Mouse (Mus musculus) mature B cell (primary cell): ENCODE results near the gene Foxo3.

Experiments used
- in situ Hi-C: fragments of 300-500 bp; cut with MboI; formaldehyde crosslinking; loops from 2 replicates; pipeline ENCODE4 v1.14.3; 2019

The Foxo3 gene

GRCm38 (mm10) chr10:42251203-42251602, 25.4 kb downstream of the Foxo3 start:
- in situ Hi-C loops = no loop called here

DNA sequence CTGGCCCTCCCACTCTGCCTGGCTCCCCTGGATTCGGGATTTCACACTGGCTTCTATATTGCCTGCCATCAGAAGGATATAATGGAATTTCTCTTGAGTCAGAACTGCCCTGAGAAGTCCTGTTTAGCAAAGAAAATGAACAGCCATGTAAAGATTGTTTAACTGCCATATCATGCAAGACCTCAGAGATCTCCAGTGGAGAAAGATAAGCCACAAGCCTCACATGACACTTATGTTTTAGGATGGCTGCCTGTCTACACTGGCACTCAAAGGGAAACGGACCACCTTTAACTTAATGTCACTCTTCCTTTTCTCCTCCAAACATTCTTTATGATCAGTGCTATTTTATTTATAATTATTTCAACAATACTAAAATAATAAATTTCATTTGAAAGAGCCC, 26.6 kb downstream of the Foxo3 start:
- in situ Hi-C loops = no loop called here

- in situ Hi-C loops = no loop called here
Observed at GRCm38 (mm10) chr10:42248644-42249043, 27.9 kb downstream of the Foxo3 start.

- in situ Hi-C loops = no loop called here
Observed at GRCm38 (mm10) chr10:42248156-42248555, 28.4 kb downstream of the Foxo3 start.

GRCm38 (mm10) chr10:42247125-42247816, 29.3 kb downstream of the Foxo3 start:
- in situ Hi-C loops = no loop called here

- in situ Hi-C loops = no loop called here
Observed at GRCm38 (mm10) chr10:42246483-42246882, 30.1 kb downstream of the Foxo3 start.

DNA sequence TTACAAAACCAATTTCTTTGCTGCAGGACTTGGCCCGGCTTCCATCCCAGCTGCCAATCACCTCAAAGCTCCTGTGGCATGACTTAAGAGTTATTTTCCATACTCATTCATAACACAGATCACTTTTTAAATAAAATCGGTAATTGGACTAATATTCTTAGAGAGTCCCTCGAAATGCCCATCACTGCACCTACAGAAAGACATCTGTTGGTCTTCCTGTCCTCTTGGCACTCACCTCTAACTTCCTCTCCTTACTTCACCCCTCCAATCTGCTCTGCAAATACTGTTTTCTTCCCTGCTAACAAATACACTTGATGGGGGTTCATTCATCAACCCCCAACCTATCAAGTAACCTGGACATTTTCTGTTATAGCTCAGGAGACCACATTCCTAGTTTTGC, 30.9 kb downstream of the Foxo3 start:
- in situ Hi-C loops = no loop called here

DNA sequence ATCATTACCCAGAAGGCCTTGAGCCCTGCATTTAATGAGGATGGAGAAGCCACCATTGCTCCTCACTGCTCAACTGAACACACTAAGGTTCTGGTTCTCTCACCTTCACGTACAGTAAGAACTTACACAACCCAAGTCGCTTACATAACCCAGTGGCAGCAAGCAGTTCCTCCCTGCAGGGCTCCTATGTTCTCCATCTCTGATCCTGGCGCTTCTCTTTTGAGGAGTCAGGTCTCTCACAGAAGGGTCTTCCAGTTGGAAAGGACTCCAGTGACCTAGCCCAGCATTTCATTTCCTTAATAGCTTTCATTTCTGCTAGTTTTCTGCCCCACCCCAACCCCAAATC, 31.3 kb downstream of the Foxo3 start:
- in situ Hi-C loops = no loop called here

DNA sequence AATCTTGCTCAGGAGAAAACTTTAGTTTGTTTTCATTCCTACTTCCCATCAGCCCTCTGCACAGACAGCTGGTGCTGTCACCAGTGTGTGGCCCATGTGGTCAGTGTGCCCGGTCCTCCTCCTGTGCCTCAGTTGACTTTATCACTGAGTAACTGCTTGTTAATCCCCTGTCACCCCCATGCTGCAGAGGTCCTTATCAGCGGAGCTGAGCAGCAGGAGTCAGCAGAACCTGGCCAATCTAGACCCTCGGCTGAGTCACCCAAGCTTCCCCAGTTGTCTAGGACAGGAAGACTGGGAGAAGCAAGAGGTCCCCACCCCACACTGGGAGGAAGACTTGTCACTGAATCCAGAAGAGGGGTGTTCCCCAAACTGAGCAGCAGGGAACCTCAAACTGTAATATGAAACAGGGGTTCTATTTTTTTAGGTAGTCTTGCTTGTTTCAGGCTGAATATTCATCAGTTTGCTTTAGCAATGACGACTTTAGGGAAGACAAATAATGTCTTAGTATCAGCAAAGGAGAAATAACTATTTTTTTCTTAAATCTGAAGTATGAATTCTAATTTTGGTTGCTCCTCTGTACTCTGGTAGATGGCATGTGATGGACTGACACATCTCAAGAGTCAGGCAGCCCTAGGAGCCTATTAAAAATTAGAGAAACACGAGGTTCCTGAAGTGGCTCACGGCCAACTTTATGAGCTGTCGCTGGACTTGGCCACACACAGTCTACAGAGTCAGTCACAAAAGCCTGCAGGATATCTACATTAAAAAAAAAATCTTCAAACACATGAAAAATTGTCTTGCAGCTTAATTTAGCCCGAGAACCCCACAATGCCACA, 31.9 kb downstream of the Foxo3 start:
- in situ Hi-C loops = no loop called here

GRCm38 (mm10) chr10:42243925-42244324, 32.6 kb downstream of the Foxo3 start:
- in situ Hi-C loops = no loop called here

GRCm38 (mm10) chr10:42242484-42242883, 34.1 kb downstream of the Foxo3 start:
- in situ Hi-C loops = no loop called here

DNA sequence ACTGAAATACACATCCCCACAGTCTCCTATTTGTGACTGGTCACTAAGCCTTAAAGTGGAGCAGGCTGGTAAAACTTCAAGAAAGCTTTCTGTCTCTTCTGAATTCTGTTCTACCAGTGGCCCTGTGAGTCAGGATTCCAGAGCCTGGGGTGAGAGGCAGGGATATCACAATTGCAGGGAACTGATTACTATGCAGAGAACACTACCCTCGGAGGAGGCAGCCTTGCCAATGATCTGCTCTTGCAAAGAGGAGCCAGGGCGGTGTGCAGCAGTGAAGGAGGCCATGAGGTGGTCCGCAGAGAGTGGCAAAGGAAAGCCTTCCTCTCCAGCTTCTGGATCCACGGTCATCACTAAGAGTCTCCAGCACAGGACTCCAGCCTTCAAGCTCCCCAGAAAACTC, 34.8 kb downstream of the Foxo3 start:
- in situ Hi-C loops = no loop called here

DNA sequence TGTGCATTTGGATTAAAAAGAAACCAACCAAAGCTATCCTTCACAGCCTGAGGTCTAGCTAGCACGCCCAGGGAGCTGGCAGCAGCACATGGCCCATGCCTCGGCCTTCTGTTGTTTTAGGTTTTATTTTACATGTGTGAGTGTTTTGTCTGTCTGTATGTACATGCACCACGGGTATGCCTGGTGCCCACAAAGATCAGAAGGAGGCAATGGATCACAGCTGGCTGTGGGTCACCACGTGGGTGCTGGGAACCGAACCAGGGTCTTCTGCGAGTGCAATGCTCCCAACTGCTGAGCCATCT, 36.8 kb downstream of the Foxo3 start:
- in situ Hi-C loops = no loop called here

- in situ Hi-C loops = no loop called here
Observed at GRCm38 (mm10) chr10:42238923-42239809, 37.4 kb downstream of the Foxo3 start.

- in situ Hi-C loops = no loop called here
Observed at GRCm38 (mm10) chr10:42238296-42238695, 38.3 kb downstream of the Foxo3 start.

DNA sequence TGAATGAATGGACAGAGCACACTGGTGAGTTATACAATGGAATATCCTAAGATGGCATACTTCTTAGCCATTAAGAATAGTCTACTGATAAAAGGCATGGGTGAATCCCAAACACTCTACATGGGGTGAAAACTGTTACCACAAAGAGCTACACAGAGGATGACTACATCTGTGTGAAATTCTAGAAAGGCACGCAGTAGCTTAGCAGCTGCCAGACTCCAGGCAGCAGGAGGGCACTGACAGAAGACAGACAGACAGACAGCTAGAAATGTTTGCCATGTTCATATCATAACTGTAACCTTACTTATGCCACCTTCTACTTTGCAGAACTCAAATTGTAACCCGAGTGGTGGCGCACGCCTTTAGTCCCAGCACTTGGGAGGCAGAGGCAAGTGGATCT, 39.0 kb downstream of the Foxo3 start:
- in situ Hi-C loops = no loop called here

DNA sequence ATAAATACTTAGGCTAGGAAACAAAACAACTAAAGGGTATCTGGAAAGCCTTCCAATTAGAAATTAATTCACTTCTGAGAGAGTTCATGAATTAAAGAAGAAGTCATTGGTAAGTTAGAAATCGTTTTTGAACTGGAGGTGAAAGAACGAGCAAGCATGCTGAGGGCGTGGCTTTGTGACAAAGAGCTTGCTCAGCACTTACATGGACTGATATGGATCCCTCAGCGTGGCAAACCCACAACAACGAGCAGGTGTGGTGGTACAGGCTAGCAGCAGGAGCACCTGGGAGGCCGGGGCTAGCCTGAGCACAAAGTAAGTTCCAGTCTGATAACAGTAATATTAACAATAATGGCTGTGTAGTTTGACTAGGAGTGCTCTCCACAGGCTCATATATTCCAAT, 41.2 kb downstream of the Foxo3 start:
- in situ Hi-C loops = no loop called here

GRCm38 (mm10) chr10:42232977-42233376, 43.6 kb downstream of the Foxo3 start:
- in situ Hi-C loops = no loop called here

DNA sequence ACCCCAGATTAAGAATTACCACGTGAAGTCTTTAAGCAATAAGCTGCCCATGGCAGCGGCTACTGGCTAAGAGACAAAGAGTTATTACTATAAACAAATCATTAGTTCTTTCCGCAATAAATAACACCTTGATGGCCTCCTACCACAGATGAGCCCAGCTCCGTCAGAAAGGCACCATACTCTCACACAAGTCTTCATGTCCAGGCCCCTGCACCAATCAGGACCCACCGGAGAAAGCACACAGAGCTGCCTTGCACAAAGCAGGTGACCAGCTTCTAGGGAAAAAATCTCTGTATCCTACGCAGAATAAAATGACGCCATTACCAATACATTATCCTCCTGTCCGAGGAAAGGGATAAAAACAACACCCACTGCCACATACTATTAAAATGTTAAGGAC, 44.7 kb downstream of the Foxo3 start:
- in situ Hi-C loops = no loop called here

- in situ Hi-C loops = no loop called here
Observed at GRCm38 (mm10) chr10:42231100-42231541, 45.4 kb downstream of the Foxo3 start.

GRCm38 (mm10) chr10:42230471-42231099, 46.0 kb downstream of the Foxo3 start:
- in situ Hi-C loops = no loop called here

DNA sequence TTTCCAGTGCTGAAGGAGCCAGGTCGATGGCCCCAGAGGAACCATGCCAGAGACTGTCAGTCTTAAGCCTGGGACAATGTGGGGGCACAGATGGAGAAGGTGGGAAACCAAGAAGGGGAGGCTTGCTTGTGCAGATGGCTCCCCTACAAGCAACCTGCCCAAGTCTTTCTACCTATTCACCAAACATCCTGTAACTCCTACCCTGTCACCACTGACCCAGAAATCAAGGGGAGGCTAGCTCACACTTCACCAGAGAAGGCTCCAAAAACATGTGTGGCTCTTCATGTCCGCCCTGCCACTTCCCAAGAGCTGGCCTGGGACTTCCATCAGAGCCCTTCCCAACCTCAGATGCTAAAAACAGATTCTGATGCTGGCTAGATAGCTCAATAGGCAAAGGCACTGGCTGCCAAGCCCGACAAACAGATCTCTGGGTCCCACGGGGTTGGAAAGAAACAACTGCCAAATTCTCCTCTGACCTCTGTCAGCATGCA, 48.8 kb downstream of the Foxo3 start:
- in situ Hi-C loops = no loop called here
